Mouse (Mus musculus) cerebellum, adult (tissue): ENCODE data around the gene Fbxo30.

Source experiments
- ATAC-seq: cut with Nextera tagmentation; 2 replicates; pipeline ENCODE4 v1.9.2; 2017; ENCODE audit warnings: mild to moderate bottlenecking, moderate library complexity, mixed read lengths; ENCODE audit not compliant: insufficient number of reproducible peaks, low FRiP score, low TSS enrichment

Gene Fbxo30

GRCm38 (mm10) chr10:11319446-11319970, 38.4 kb downstream of the Fbxo30 start:
- no peak for ATAC-seq

- ATAC-seq = no peak
Observed at GRCm38 (mm10) chr10:11322316-11322715, 41.2 kb downstream of the Fbxo30 start.

GRCm38 (mm10) chr10:11323202-11323898, 42.2 kb downstream of the Fbxo30 start:
- ATAC-seq = no peak

GRCm38 (mm10) chr10:11326526-11326925, 45.4 kb downstream of the Fbxo30 start:
- ATAC-seq = no peak

- peak; percentile 95 for ATAC-seq
Observed at GRCm38 (mm10) chr10:11343205-11344141, 62.3 kb downstream of the Fbxo30 start, which contains the start of gene Epm2a. Gene Epm2a, plus strand, starts transcription at chr10:11343404.

GRCm38 (mm10) chr10:11344536-11345468, 63.7 kb downstream of the Fbxo30 start:
- ATAC-seq = no peak
